Comparison of ENCODE assay signal across 9 mouse cellular contexts in genomic region chr8:106022483-106022882, GRCm38 (mm10). TPM values are rescaled to one million over a fixed set of nuclear protein-coding genes. Genes with fewer than 3 reads are reported as not detected.
DNase-seq lines count a peak whose midpoint lies in the region; ATAC-seq and TF ChIP-seq lines count a peak whose summit lies in the region.
"Had no signal": no experiment of that assay in that cellular context is flagged by ENCODE, and none has a peak within 500 bp of the region (broad histone marks: within the 10 kb centered on the region; RNA-seq: fewer than 3 reads in every experiment).

No protein-coding gene starts in this region.

- ATAC-seq in embryonic facial prominence, embryonic 12.5 days (ENCODE audit: insufficient number of reproducible peaks, insufficient read depth, low FRiP score, low TSS enrichment): 0 out of 2 replicates have a peak, but pooled peaks have one; percentile 15
- no peak for ATAC-seq in lung, embryonic 14.5 days (ENCODE audit: insufficient read depth)

- H3K36me3 ChIP-seq in E14TG2a.4 (ENCODE audit: insufficient read depth, low read length): peaks cover 63% of the 10 kb centered on the region
- H3K36me3 ChIP-seq in embryonic facial prominence, embryonic 12.5 days: peaks cover 19% of the 10 kb centered on the region
- H3K36me3 ChIP-seq in lung, embryonic 14.5 days (ENCODE audit: insufficient read depth): no peaks in the 10 kb centered on the region; the same call in 1 of the 2 replicates

- no peak overlapping the region for H3K27ac ChIP-seq in embryonic facial prominence, embryonic 12.5 days
- no peak overlapping the region for H3K27ac ChIP-seq in lung, embryonic 14.5 days (ENCODE audit: low read depth)
- H3K27ac ChIP-seq: limb, embryonic 12.5 days had no signal

- peak; percentile 22 to 62 for DNase-seq in adrenal gland, postnatal 4 days (ENCODE audit: low spot score in 2 of 2)
- peak; percentile 37 to 72 for DNase-seq in heart, adult 9 months (ENCODE audit: low spot score in 2 of 2)
- peak; percentile 53 to 89 for DNase-seq in layer of hippocampus, adult 18-20 months (ENCODE audit: low spot score in 2 of 2)
- peak; percentile 87 for DNase-seq in lung, embryonic 14.5 days
- DNase-seq in retina, embryonic 14.5 days (ENCODE audit: low spot score): peak; percentile 88
- DNase-seq in thymus, postnatal 36 days: peak; percentile 81

- H3K9me3 ChIP-seq in E14TG2a.4 (ENCODE audit: low read length): no peaks in the 10 kb centered on the region
- no peaks in the 10 kb centered on the region for H3K9me3 ChIP-seq in embryonic facial prominence, embryonic 12.5 days
- H3K9me3 ChIP-seq in lung, embryonic 14.5 days (ENCODE audit: low read depth, low read length): no peaks in the 10 kb centered on the region
- H3K9me3 ChIP-seq: limb, embryonic 12.5 days had no signal

- H3K4me2 ChIP-seq in embryonic facial prominence, embryonic 12.5 days (replicated peaks): no peak overlapping the region
- H3K4me2 ChIP-seq in lung, embryonic 14.5 days: no peak overlapping the region
- H3K4me2 ChIP-seq: limb, embryonic 12.5 days had no signal

- peak; percentile 92 for TF ChIP-seq CTCF in E14TG2a.4 (conservative IDR thresholded peaks at IDR 0.05; ENCODE audit: low read length)
- peak; percentile 94 for TF ChIP-seq CTCF in lung, embryonic 14.5 days (IDR thresholded peaks at IDR 0.05; ENCODE audit: low read depth)

- no peaks in the 10 kb centered on the region for H3K27me3 ChIP-seq in E14TG2a.4 (ENCODE audit: insufficient read depth, low read length)
- no peaks in the 10 kb centered on the region for H3K27me3 ChIP-seq in embryonic facial prominence, embryonic 12.5 days
- H3K27me3 ChIP-seq in lung, embryonic 14.5 days (ENCODE audit: insufficient read depth, low read length): no peaks in the 10 kb centered on the region
- H3K27me3 ChIP-seq: limb, embryonic 12.5 days had no signal

- no peak overlapping the region for H3K9ac ChIP-seq in embryonic facial prominence, embryonic 12.5 days
- no peak overlapping the region for H3K9ac ChIP-seq in lung, embryonic 14.5 days
- H3K9ac ChIP-seq: limb, embryonic 12.5 days had no signal

- H3K4me1 ChIP-seq in E14TG2a.4 (replicated peaks; ENCODE audit: low read depth, low read length): no peaks in the 10 kb centered on the region
- H3K4me1 ChIP-seq in embryonic facial prominence, embryonic 12.5 days: no peaks in the 10 kb centered on the region
- no peaks in the 10 kb centered on the region for H3K4me1 ChIP-seq in lung, embryonic 14.5 days (ENCODE audit: insufficient read depth)
- H3K4me1 ChIP-seq: limb, embryonic 12.5 days had no signal

- H3K4me3 ChIP-seq in E14TG2a.4 (replicated peaks; ENCODE audit: low read length): no peak overlapping the region
- no peak overlapping the region for H3K4me3 ChIP-seq in embryonic facial prominence, embryonic 12.5 days
- no peak overlapping the region for H3K4me3 ChIP-seq in lung, embryonic 14.5 days (ENCODE audit: low read depth, low read length)
- H3K4me3 ChIP-seq: limb, embryonic 12.5 days had no signal

RNA-seq across cellular contexts. Expression of gene Ddx28, which starts 10.8 kb away (rescaled TPM):
- total RNA-seq in adrenal gland, postnatal 4 days (2021): 10 to 100 TPM; 15.4 to 16.2 TPM
- 21.6 and 22.6 TPM in 2 replicates for polyA plus RNA-seq in embryonic facial prominence, embryonic 12.5 days (2016; fragmentation: Nextera tagmentation; extraction: Ambion mirVana)
- 10 to 100 TPM; 14.3 to 15.4 TPM for total RNA-seq in layer of hippocampus, adult 18-20 months (2021)
- polyA plus RNA-seq in lung, embryonic 14.5 days (2014; fragmentation: Nextera tagmentation; extraction: Ambion mirVana): 19.1 and 19.5 TPM in 2 replicates

RNA-seq across cellular contexts. Expression of gene Dpep2nb, which starts 16.7 kb away (rescaled TPM):
- not detected for total RNA-seq in adrenal gland, postnatal 4 days (2021)
- not detected in 2 replicates for polyA plus RNA-seq in embryonic facial prominence, embryonic 12.5 days (2016; fragmentation: Nextera tagmentation; extraction: Ambion mirVana)
- not detected for total RNA-seq in layer of hippocampus, adult 18-20 months (2021)
- polyA plus RNA-seq in lung, embryonic 14.5 days (2014; fragmentation: Nextera tagmentation; extraction: Ambion mirVana): not detected in 2 replicates
- polyA plus RNA-seq: limb, embryonic 12.5 days had no signal

RNA-seq across cellular contexts. Expression of gene Dus2, which starts 31.3 kb away (rescaled TPM):
- 10 to 100 TPM; 15.0 to 15.3 TPM for total RNA-seq in adrenal gland, postnatal 4 days (2021)
- polyA plus RNA-seq in embryonic facial prominence, embryonic 12.5 days (2016; fragmentation: Nextera tagmentation; extraction: Ambion mirVana): 25.3 and 26.6 TPM in 2 replicates
- total RNA-seq in layer of hippocampus, adult 18-20 months (2021): 10 to 100 TPM; 15.6 to 16.2 TPM
- polyA plus RNA-seq in lung, embryonic 14.5 days (2014; fragmentation: Nextera tagmentation; extraction: Ambion mirVana): 20.0 and 20.3 TPM in 2 replicates

RNA-seq across cellular contexts. Expression of gene Nfatc3, which starts 36.2 kb away (rescaled TPM):
- 10 to 100 TPM; 52.0 to 52.7 TPM for total RNA-seq in adrenal gland, postnatal 4 days (2021)
- 7.8 and 9.3 TPM in 2 replicates for polyA plus RNA-seq in embryonic facial prominence, embryonic 12.5 days (2016; fragmentation: Nextera tagmentation; extraction: Ambion mirVana)
- 10 to 100 TPM; 10.9 to 12.0 TPM for total RNA-seq in layer of hippocampus, adult 18-20 months (2021)
- polyA plus RNA-seq in lung, embryonic 14.5 days (2014; fragmentation: Nextera tagmentation; extraction: Ambion mirVana): 7.1 and 7.6 TPM in 2 replicates

RNA-seq across cellular contexts. Expression of gene Dpep3, which starts 43.3 kb away (rescaled TPM):
- total RNA-seq in adrenal gland, postnatal 4 days (2021): not detected
- not detected in 2 replicates for polyA plus RNA-seq in embryonic facial prominence, embryonic 12.5 days (2016; fragmentation: Nextera tagmentation; extraction: Ambion mirVana)
- not detected for total RNA-seq in layer of hippocampus, adult 18-20 months (2021)
- polyA plus RNA-seq in lung, embryonic 14.5 days (2014; fragmentation: Nextera tagmentation; extraction: Ambion mirVana): not detected in 2 replicates
- polyA plus RNA-seq: limb, embryonic 12.5 days had no signal
